In the genomic region with DNA sequence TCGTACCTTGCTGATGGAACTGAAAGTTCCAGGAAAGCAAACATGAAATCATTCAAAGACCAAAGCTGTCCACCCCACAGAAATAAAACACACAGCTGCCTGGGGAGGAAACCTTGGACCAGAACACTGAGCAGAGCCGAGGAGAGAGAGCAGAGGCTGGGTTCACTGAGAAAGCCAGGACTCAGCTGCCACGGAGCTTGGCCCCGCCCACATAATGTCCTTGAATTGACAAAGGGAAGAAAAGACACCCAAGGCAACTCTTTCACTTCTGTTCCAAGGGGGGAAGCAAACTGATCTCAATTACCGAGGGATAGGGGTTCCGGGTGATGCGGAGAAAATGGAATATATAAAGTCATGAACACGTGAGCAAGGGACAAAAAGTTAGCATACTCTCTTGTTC, we compare ENCODE assay signal across 21 mouse cellular contexts. TPM values are rescaled to one million over a fixed set of nuclear protein-coding genes. Genes with fewer than 3 reads are reported as not detected.
A peak's percentile ranks its signal among the peaks of the same experiment; 100 is the strongest.
DNase-seq lines count a peak whose midpoint lies in the region; ATAC-seq and TF ChIP-seq lines count a peak whose summit lies in the region.
"Had no signal": no experiment of that assay in that cellular context is flagged by ENCODE, and none has a peak within 500 bp of the region (broad histone marks: within the 10 kb centered on the region; RNA-seq: fewer than 3 reads in every experiment).

No protein-coding gene starts in this region.

- no peak overlapping the region for H3K4me3 ChIP-seq in heart, embryonic 10.5 days
- no peak overlapping the region for H3K4me3 ChIP-seq in CH12.LX (replicated peaks in 1 of 3; ENCODE audit: low read depth in 2 of 3, low read length in 2 of 3, poor library complexity in 1 of 3)
- H3K4me3 ChIP-seq: forebrain, embryonic 12.5 days; lung, embryonic 15.5 days; midbrain, embryonic 13.5 days had no signal

- dilution Hi-C loops in CH12.LX (cut with MboI; ENCODE audit: extremely low pct_ligation_motif_present, extremely low pct_unique_long_range_greater_than_20kb, low sequenced_read_pairs), result no loop called here

- no peaks in the 10 kb centered on the region for H3K36me3 ChIP-seq in heart, embryonic 10.5 days
- no peaks in the 10 kb centered on the region for H3K36me3 ChIP-seq in CH12.LX (replicated peaks in 1 of 2; ENCODE audit: control insufficient read depth in 1 of 2, insufficient read depth in 1 of 2, low read length in 1 of 2)
- H3K36me3 ChIP-seq: forebrain, embryonic 12.5 days; lung, embryonic 15.5 days; midbrain, embryonic 13.5 days had no signal

- H3K79me2 ChIP-seq in CH12.LX (replicated peaks; ENCODE audit: control insufficient read depth, extremely low read depth, insufficient read depth, poor library complexity, severe bottlenecking), result no peaks in the 10 kb centered on the region

- no peaks in the 10 kb centered on the region for H3K27me3 ChIP-seq in heart, embryonic 10.5 days (ENCODE audit: insufficient read depth, poor library complexity, severe bottlenecking)
- H3K27me3 ChIP-seq in CH12.LX (replicated peaks), result no peaks in the 10 kb centered on the region
- H3K27me3 ChIP-seq: lung, embryonic 15.5 days; midbrain, embryonic 13.5 days had no signal

- H3K4me1 ChIP-seq in heart, embryonic 10.5 days, result no peaks in the 10 kb centered on the region
- peaks cover 7 to 23% of the 10 kb centered on the region in 2 experiments; a peak in 3 of 4 replicates for H3K4me1 ChIP-seq in CH12.LX (ENCODE audit: control insufficient read depth in 1 of 2, insufficient read depth in 2 of 2)

- TF ChIP-seq CTCF in CH12.LX (conservative IDR thresholded peaks at IDR 0.05 in 1 of 2, IDR thresholded peaks at IDR 0.05 in 1 of 2; ENCODE audit: low read depth in 2 of 2, low read length in 2 of 2), result no peak

- H3K4me2 ChIP-seq in CH12.LX (ENCODE audit: insufficient read depth, low read depth, poor library complexity, severe bottlenecking), result 0 out of 2 replicates have a peak overlapping the region, but pooled peaks have one; percentile 57
- H3K4me2 ChIP-seq: forebrain, embryonic 12.5 days; lung, embryonic 15.5 days; midbrain, embryonic 13.5 days had no signal

- TF ChIP-seq POLR2A in CH12.LX (IDR thresholded peaks at IDR 0.05; ENCODE audit: low read depth, low read length), result no peak

- 0 out of 2 replicates have a peak, but pooled peaks have one; percentile 37 for ATAC-seq in common myeloid progenitor, adult 5-6 weeks (replicated peaks; ENCODE audit: low read depth, poor library complexity, severe bottlenecking)
- no peak for ATAC-seq in activated CD4-positive, CD25-positive, alpha-beta regulatory T cell, adult 4 months
- ATAC-seq: CD4-positive, CD25-positive, alpha-beta regulatory T cell, adult 4 months; midbrain, embryonic 13.5 days had no signal

- H3K9ac ChIP-seq in CH12.LX (ENCODE audit: insufficient read depth, low read depth), result no peak overlapping the region
- H3K9ac ChIP-seq: forebrain, embryonic 12.5 days; lung, embryonic 15.5 days; midbrain, embryonic 13.5 days had no signal

- peak; percentile 21 to 23 for DNase-seq in heart, postnatal 10 days
- DNase-seq in heart, embryonic 10.5 days (ENCODE audit: low spot score), result no peak
- DNase-seq in CH12.LX (ENCODE audit: extremely low read depth) (no peak), ZHBTc4 (ENCODE audit: low read depth, low spot score) (peak; percentile 75)
- no peak for DNase-seq in left cerebral cortex, postnatal 14 days (ENCODE audit: low spot score in 2 of 2)
- no peak for DNase-seq in cerebellum, adult 11-12 months
- DNase-seq: cerebellum, adult 9-11 months; kidney, postnatal 10 days; thymus, postnatal 14 days had no signal

- H3K9me3 ChIP-seq in heart, embryonic 10.5 days, result no peaks in the 10 kb centered on the region
- H3K9me3 ChIP-seq in CH12.LX (replicated peaks; ENCODE audit: low read length), result peaks cover 4% of the 10 kb centered on the region
- H3K9me3 ChIP-seq: forebrain, embryonic 12.5 days; lung, embryonic 15.5 days; midbrain, embryonic 13.5 days had no signal

- TF ChIP-seq EP300 in CH12.LX (IDR thresholded peaks at IDR 0.05; ENCODE audit: low read length), result no peak

- no peak for TF ChIP-seq RAD21 in CH12.LX (IDR thresholded peaks at IDR 0.05; ENCODE audit: low read depth, low read length)

- intact Hi-C loops in heart, postnatal 10 days (cut with DNase I), result no loop called here
- intact Hi-C loops in left cerebral cortex, postnatal 14 days (cut with DNase I), result no loop called here

- no peak overlapping the region for H3K27ac ChIP-seq in heart, embryonic 10.5 days
- no peak overlapping the region for H3K27ac ChIP-seq in CH12.LX (ENCODE audit: insufficient read depth, low read depth)
- H3K27ac ChIP-seq: forebrain, embryonic 12.5 days; lung, embryonic 15.5 days; midbrain, embryonic 13.5 days had no signal

- WGBS in heart, embryonic 10.5 days, result 67% methylated on average over 8 of the region's 8 CpGs

- in situ Hi-C loops in CH12.LX (cut with MboI; ENCODE audit: low pct_ligation_motif_present, low pct_unique_long_range_greater_than_20kb, low sequenced_read_pairs), result no loop called here

TF ChIP-seq in CH12.LX, 34 proteins besides CTCF, POLR2A, EP300 and RAD21:
- TF ChIP-seq SMC3 (IDR thresholded peaks at IDR 0.05; ENCODE audit: low read depth, low read length), result no peak
- TF ChIP-seq NELFE (IDR thresholded peaks at IDR 0.05; ENCODE audit: low read depth, low read length), result no peak
- no peak for TF ChIP-seq BHLHE40 (IDR thresholded peaks at IDR 0.05; ENCODE audit: low read depth, low read length)
- no peak for TF ChIP-seq MAFK (IDR thresholded peaks at IDR 0.05; ENCODE audit: insufficient replicate concordance, low read length)
- TF ChIP-seq RCOR1 (conservative IDR thresholded peaks at IDR 0.05; ENCODE audit: low read depth, low read length), result no peak
- TF ChIP-seq HCFC1 (IDR thresholded peaks at IDR 0.05; ENCODE audit: low read depth, low read length), result no peak
- no peak for TF ChIP-seq MAX (IDR thresholded peaks at IDR 0.05; ENCODE audit: low read length)
- no peak for TF ChIP-seq PAX5 (IDR thresholded peaks at IDR 0.05; ENCODE audit: low read length)
- TF ChIP-seq SIN3A (IDR thresholded peaks at IDR 0.05; ENCODE audit: low read length), result no peak
- no peak for TF ChIP-seq E2F4 (IDR thresholded peaks at IDR 0.05; ENCODE audit: insufficient replicate concordance, low read depth, low read length)
- no peak for TF ChIP-seq MAZ (IDR thresholded peaks at IDR 0.05; ENCODE audit: low read depth, low read length)
- TF ChIP-seq ETS1 (conservative IDR thresholded peaks at IDR 0.05; ENCODE audit: low read depth, low read length), result no peak
- no peak for TF ChIP-seq USF1 (IDR thresholded peaks at IDR 0.05; ENCODE audit: low read depth, low read length)
- no peak for TF ChIP-seq JUN (IDR thresholded peaks at IDR 0.05; ENCODE audit: insufficient read depth, low read depth, low read length)
- TF ChIP-seq MYC (IDR thresholded peaks at IDR 0.05; ENCODE audit: low read depth, low read length), result no peak
- no peak for TF ChIP-seq CHD2 (IDR thresholded peaks at IDR 0.05; ENCODE audit: low read length)
- no peak for TF ChIP-seq USF2 (conservative IDR thresholded peaks at IDR 0.05; ENCODE audit: low read depth, low read length)
- no peak for TF ChIP-seq KAT2A (IDR thresholded peaks at IDR 0.05; ENCODE audit: insufficient replicate concordance, low read length)
- TF ChIP-seq MXI1 (IDR thresholded peaks at IDR 0.05; ENCODE audit: low read depth, low read length), result no peak

RNA-seq across cellular contexts. Expression of a gene that starts 17.9 kb away (rescaled TPM):
- not detected for total RNA-seq in heart, postnatal 10 days (2021)
- not detected in 2 replicates for polyA plus RNA-seq in heart, embryonic 10.5 days (2016; fragmentation: Nextera tagmentation; extraction: Ambion mirVana)
- total RNA-seq in CH12.LX (2012; rRNA removed) (not detected in 2 replicates), CH12.LX (2014; rRNA removed) (not detected in 2 replicates)
- 0.41 TPM in 1 of 2 replicates, not detected in the other for polyA plus RNA-seq in CH12.LX (2012; ENCODE audit: insufficient read length, low read depth)
- total RNA-seq in common myeloid progenitor, adult 5-6 weeks (2017), result not detected in 2 replicates
- total RNA-seq in left cerebral cortex, postnatal 14 days (2021), result not detected
- polyA plus RNA-seq in activated CD4-positive, CD25-positive, alpha-beta regulatory T cell, adult 4 months (2017; shearing (Covaris generic)), result 1 to 10 TPM in 1 of 2 experiments, not detected in 1; 1.4 TPM
- total RNA-seq: gastrocnemius, adult 8-10 months; layer of hippocampus, postnatal 14 days had no signal
- polyA plus RNA-seq: CD4-positive, CD25-positive, alpha-beta regulatory T cell, adult 4 months; embryonic facial prominence, embryonic 14.5 days; forebrain, embryonic 12.5 days; heart, postnatal 0 days; limb, embryonic 14.5 days; lung, embryonic 15.5 days; midbrain, embryonic 13.5 days; neural tube, embryonic 11.5 days had no signal

RNA-seq across cellular contexts. Expression of a gene that starts 39.0 kb away (rescaled TPM):
- total RNA-seq in heart, postnatal 10 days (2021), result 100 to 1,000 TPM; 162 to 171 TPM
- polyA plus RNA-seq in heart, embryonic 10.5 days (2016; fragmentation: Nextera tagmentation; extraction: Ambion mirVana), result 36.3 and 48.9 TPM in 2 replicates
- total RNA-seq in CH12.LX (2012; rRNA removed) (214 and 228 TPM in 2 replicates), CH12.LX (2014; rRNA removed) (334 and 341 TPM in 2 replicates)
- 277 and 285 TPM in 2 replicates for polyA plus RNA-seq in CH12.LX (2012; ENCODE audit: insufficient read length, low read depth)
- total RNA-seq in common myeloid progenitor, adult 5-6 weeks (2017), result 196 and 236 TPM in 2 replicates
- 100 to 1,000 TPM in 1 of 2 experiments, 10 to 100 TPM in 1; 96.5 to 103 TPM for total RNA-seq in left cerebral cortex, postnatal 14 days (2021)
- polyA plus RNA-seq in activated CD4-positive, CD25-positive, alpha-beta regulatory T cell, adult 4 months (2017; shearing (Covaris generic)), result 10 to 100 TPM; 10.4 to 19.3 TPM

RNA-seq across cellular contexts. Expression of a gene that starts 39.3 kb away (rescaled TPM):
- total RNA-seq in heart, postnatal 10 days (2021), result not detected
- polyA plus RNA-seq in heart, embryonic 10.5 days (2016; fragmentation: Nextera tagmentation; extraction: Ambion mirVana), result 0.78 and 2.5 TPM in 2 replicates
- total RNA-seq in CH12.LX (2012; rRNA removed) (10.9 and 11.8 TPM in 2 replicates), CH12.LX (2014; rRNA removed) (23.8 and 25.4 TPM in 2 replicates)
- 7.2 and 7.8 TPM in 2 replicates for polyA plus RNA-seq in CH12.LX (2012; ENCODE audit: insufficient read length, low read depth)
- not detected in 2 replicates for total RNA-seq in common myeloid progenitor, adult 5-6 weeks (2017)
- total RNA-seq in left cerebral cortex, postnatal 14 days (2021), result not detected
- polyA plus RNA-seq in activated CD4-positive, CD25-positive, alpha-beta regulatory T cell, adult 4 months (2017; shearing (Covaris generic)), result not detected
- total RNA-seq: gastrocnemius, adult 8-10 months had no signal
- polyA plus RNA-seq: CD4-positive, CD25-positive, alpha-beta regulatory T cell, adult 4 months; heart, postnatal 0 days; lung, embryonic 15.5 days had no signal

Comparison
In these comparisons a context has a peak if more than half of its experiments do, and no peak if none do; other contexts are left out.
1. DNase-seq: peak in heart, postnatal 10 days (2 of 2) and ZHBTc4 (single experiment); none in heart, embryonic 10.5 days (single experiment), CH12.LX (single experiment), left cerebral cortex, postnatal 14 days (0 of 2) and cerebellum, adult 11-12 months (single experiment).
2. RNA of a gene that starts 39.3 kb away (total RNA-seq): 10.9 to 25.4 TPM in CH12.LX; not detected in left cerebral cortex, postnatal 14 days, not detected in heart, postnatal 10 days and not detected in common myeloid progenitor, adult 5-6 weeks; every median in the first group is over 4 times any median in the second.